8 mouse cellular contexts compared by ENCODE assay signal in the genomic region with DNA sequence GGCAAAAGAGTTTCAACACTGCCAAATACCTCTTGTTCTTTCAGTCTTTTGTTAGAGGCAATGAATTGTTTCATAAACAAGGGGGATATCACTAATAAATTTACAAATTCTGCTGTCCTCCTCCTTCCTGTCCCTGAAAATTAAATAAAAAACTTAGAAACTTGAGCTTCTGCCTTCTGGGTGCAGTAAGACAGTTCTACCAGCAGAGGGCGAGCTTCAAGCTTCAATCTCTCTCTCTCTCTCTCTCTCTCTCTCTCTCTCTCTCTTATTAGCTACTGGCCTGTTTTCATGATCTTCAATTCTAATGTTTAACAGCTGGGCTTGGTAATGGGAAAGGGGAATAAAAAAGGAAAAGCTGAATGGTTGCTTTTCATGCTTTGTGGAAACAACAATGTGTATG.
DNase-seq lines count a peak whose midpoint lies in the region; ATAC-seq and TF ChIP-seq lines count a peak whose summit lies in the region.

No protein-coding gene starts in this region.

- DNase-seq in gastrocnemius, postnatal 10 days = peak; percentile 39
- DNase-seq in gastrocnemius, postnatal 25 days = no peak
- no peak for DNase-seq in lung, postnatal 36 days
- DNase-seq in c-Kit-positive CD71-negative TER-119-negative erythroid progenitor cells, embryonic 14.5 days (ENCODE audit: low read depth) = peak; percentile 8
- no peak for DNase-seq in stomach, postnatal 0 days (ENCODE audit: low spot score)

- H3K27me3 ChIP-seq in lung, embryonic 15.5 days = peaks cover 31% of the 10 kb centered on the region
- H3K27me3 ChIP-seq in hindbrain, embryonic 15.5 days = no peaks in the 10 kb centered on the region
- H3K27me3 ChIP-seq in stomach, postnatal 0 days (ENCODE audit: control insufficient read depth, insufficient read depth, low read length) = 0 out of 2 replicates have a peak, but pooled peaks cover 3% of the 10 kb centered on the region

- no peak overlapping the region for H3K9ac ChIP-seq in lung, embryonic 15.5 days
- no peak overlapping the region for H3K9ac ChIP-seq in hindbrain, embryonic 15.5 days
- H3K9ac ChIP-seq in stomach, postnatal 0 days (ENCODE audit: low read length) = no peak overlapping the region

- peak; percentile 85 for TF ChIP-seq CTCF in stomach, postnatal 0 days (IDR thresholded peaks at IDR 0.05; ENCODE audit: low read depth)

- no peak for ATAC-seq in lung, embryonic 15.5 days (ENCODE audit: borderline replicate concordance, extremely low read depth, low FRiP score, low TSS enrichment)
- ATAC-seq in hindbrain, embryonic 15.5 days (ENCODE audit: low FRiP score, low read depth) = no peak
- no peak for ATAC-seq in stomach, postnatal 0 days (ENCODE audit: low FRiP score, low TSS enrichment)
- no peak for ATAC-seq in inflammation-experienced regulatory T-cells, adult 6 months

- H3K4me2 ChIP-seq in lung, embryonic 15.5 days = peak overlapping the region; percentile 94
- peak overlapping the region; percentile 97 for H3K4me2 ChIP-seq in hindbrain, embryonic 15.5 days
- no peak overlapping the region for H3K4me2 ChIP-seq in stomach, postnatal 0 days (replicated peaks; ENCODE audit: low read depth)

- no peaks in the 10 kb centered on the region for H3K36me3 ChIP-seq in lung, embryonic 15.5 days
- H3K36me3 ChIP-seq in hindbrain, embryonic 15.5 days = no peaks in the 10 kb centered on the region
- no peaks in the 10 kb centered on the region for H3K36me3 ChIP-seq in stomach, postnatal 0 days (ENCODE audit: control insufficient read depth, insufficient read depth, low read length)

- no peak overlapping the region for H3K27ac ChIP-seq in lung, embryonic 15.5 days
- 0 out of 2 replicates have a peak overlapping the region, but pooled peaks have one; percentile 25 for H3K27ac ChIP-seq in hindbrain, embryonic 15.5 days (replicated peaks)
- no peak overlapping the region for H3K27ac ChIP-seq in stomach, postnatal 0 days (replicated peaks)

- H3K4me1 ChIP-seq in lung, embryonic 15.5 days = peaks cover 16% of the 10 kb centered on the region; the same call in 1 of the 2 replicates
- H3K4me1 ChIP-seq in hindbrain, embryonic 15.5 days (replicated peaks) = peaks cover 34% of the 10 kb centered on the region
- H3K4me1 ChIP-seq in stomach, postnatal 0 days (replicated peaks; ENCODE audit: control insufficient read depth, insufficient read depth) = no peaks in the 10 kb centered on the region

- no peak overlapping the region for H3K4me3 ChIP-seq in lung, embryonic 15.5 days
- 0 out of 2 replicates have a peak overlapping the region, but pooled peaks have one; percentile 58 for H3K4me3 ChIP-seq in hindbrain, embryonic 15.5 days
- H3K4me3 ChIP-seq in stomach, postnatal 0 days (ENCODE audit: low read depth, low read length) = no peak overlapping the region

- 0% methylated on average over 1 of the region's 1 CpGs for WGBS in lung, embryonic 15.5 days
- WGBS in hindbrain, embryonic 15.5 days = 0% methylated on average over 1 of the region's 1 CpGs
- 0% methylated on average over 1 of the region's 1 CpGs for whole genome bisulfite sequencing in stomach, postnatal 0 days

- TF ChIP-seq EP300 in stomach, postnatal 0 days (optimal IDR thresholded peaks at IDR 0.05) = no peak

- no peaks in the 10 kb centered on the region for H3K9me3 ChIP-seq in lung, embryonic 15.5 days
- H3K9me3 ChIP-seq in hindbrain, embryonic 15.5 days = no peaks in the 10 kb centered on the region
- no peaks in the 10 kb centered on the region for H3K9me3 ChIP-seq in stomach, postnatal 0 days (ENCODE audit: control insufficient read depth, low read length)

Comparison
In these comparisons a context has a peak if more than half of its experiments do, and no peak if none do; other contexts are left out.
1. DNase-seq: peak in gastrocnemius, postnatal 10 days (single experiment) and c-Kit-positive CD71-negative TER-119-negative erythroid progenitor cells, embryonic 14.5 days (single experiment); none in gastrocnemius, postnatal 25 days (single experiment), lung, postnatal 36 days (single experiment) and stomach, postnatal 0 days (single experiment).